7 mouse cellular contexts compared by ENCODE assay signal in genomic region chr4:57318525-57319212, GRCm38 (mm10). TPM values are rescaled to one million over a fixed set of nuclear protein-coding genes. Genes with fewer than 3 reads are reported as not detected.
DNase-seq lines count a peak whose midpoint lies in the region; ATAC-seq lines count a peak whose summit lies in the region.

No protein-coding gene starts in this region.

- no peak overlapping the region for H3K4me2 ChIP-seq in liver, embryonic 12.5 days
- H3K4me2 ChIP-seq in embryonic facial prominence, embryonic 14.5 days (ENCODE audit: low read depth, low read length) = no peak overlapping the region
- no peak overlapping the region for H3K4me2 ChIP-seq in liver, embryonic 11.5 days

- DNase-seq in liver = peak; percentile 26
- DNase-seq in embryonic facial prominence, embryonic 14.5 days (ENCODE audit: low spot score) = peak; percentile 74
- peak; percentile 78 for DNase-seq in kidney, adult 11 months
- DNase-seq in liver, embryonic 11.5 days (ENCODE audit: low spot score) = no peak
- DNase-seq in spleen, postnatal 10 days (ENCODE audit: low spot score in 2 of 2) = no peak
- no peak for DNase-seq in spleen, postnatal 36 days (ENCODE audit: low spot score in 2 of 2)

- H3K9ac ChIP-seq in liver, embryonic 12.5 days = no peak overlapping the region
- no peak overlapping the region for H3K9ac ChIP-seq in embryonic facial prominence, embryonic 14.5 days (ENCODE audit: low read depth, low read length)
- no peak overlapping the region for H3K9ac ChIP-seq in liver, embryonic 11.5 days (ENCODE audit: low read depth, low read length)

- 0 out of 2 replicates have a peak, but pooled peaks cover 5% of the 10 kb centered on the region for H3K27me3 ChIP-seq in liver, embryonic 12.5 days (replicated peaks)
- no peaks in the 10 kb centered on the region for H3K27me3 ChIP-seq in embryonic facial prominence, embryonic 14.5 days (replicated peaks; ENCODE audit: control insufficient read depth, insufficient read depth, low read length)
- H3K27me3 ChIP-seq in liver, embryonic 11.5 days (replicated peaks; ENCODE audit: control insufficient read depth, insufficient read depth, low read length) = peaks cover 2% of the 10 kb centered on the region; the same call in 1 of the 2 replicates

- H3K36me3 ChIP-seq in liver, embryonic 12.5 days = no peaks in the 10 kb centered on the region
- no peaks in the 10 kb centered on the region for H3K36me3 ChIP-seq in embryonic facial prominence, embryonic 14.5 days (ENCODE audit: control insufficient read depth, insufficient read depth, low read length)
- H3K36me3 ChIP-seq in liver, embryonic 11.5 days (ENCODE audit: control insufficient read depth, insufficient read depth, low read length) = no peaks in the 10 kb centered on the region

- no peak overlapping the region for H3K4me3 ChIP-seq in liver, embryonic 12.5 days
- H3K4me3 ChIP-seq in embryonic facial prominence, embryonic 14.5 days (ENCODE audit: low read depth, low read length) = no peak overlapping the region
- no peak overlapping the region for H3K4me3 ChIP-seq in liver, embryonic 11.5 days (ENCODE audit: low read depth, low read length)

- H3K4me1 ChIP-seq in liver, embryonic 12.5 days = no peaks in the 10 kb centered on the region
- H3K4me1 ChIP-seq in embryonic facial prominence, embryonic 14.5 days (ENCODE audit: control insufficient read depth, insufficient read depth, low read length) = 0 out of 2 replicates have a peak, but pooled peaks cover 7% of the 10 kb centered on the region
- no peaks in the 10 kb centered on the region for H3K4me1 ChIP-seq in liver, embryonic 11.5 days (replicated peaks; ENCODE audit: control insufficient read depth, insufficient read depth, low read length)

- no peak overlapping the region for H3K27ac ChIP-seq in liver, embryonic 12.5 days
- no peak overlapping the region for H3K27ac ChIP-seq in embryonic facial prominence, embryonic 14.5 days (replicated peaks; ENCODE audit: low read depth, low read length)
- peak overlapping the region; percentile 60; the same call in 1 of the 2 replicates for H3K27ac ChIP-seq in liver, embryonic 11.5 days (ENCODE audit: low read depth, low read length)

- H3K9me3 ChIP-seq in liver, embryonic 12.5 days (replicated peaks) = no peaks in the 10 kb centered on the region
- H3K9me3 ChIP-seq in embryonic facial prominence, embryonic 14.5 days (ENCODE audit: control insufficient read depth, low read length) = no peaks in the 10 kb centered on the region
- no peaks in the 10 kb centered on the region for H3K9me3 ChIP-seq in liver, embryonic 11.5 days (ENCODE audit: control insufficient read depth, low read length)

- WGBS in liver, embryonic 12.5 days (ENCODE audit: insufficient replicate concordance) = 48% methylated on average over 10 of the region's 10 CpGs
- WGBS in embryonic facial prominence, embryonic 14.5 days = 25% methylated on average over 10 of the region's 10 CpGs
- whole genome bisulfite sequencing in liver, embryonic 11.5 days = 51% methylated on average over 10 of the region's 10 CpGs

- no peak for ATAC-seq in liver, embryonic 12.5 days
- 0 out of 2 replicates have a peak, but pooled peaks have one; percentile 44 for ATAC-seq in embryonic facial prominence, embryonic 14.5 days (ENCODE audit: low read depth)
- no peak for ATAC-seq in liver, embryonic 11.5 days (replicated peaks; ENCODE audit: low FRiP score)

RNA-seq across cellular contexts. Expression of gene Ptpn3, which starts 17.0 kb away (rescaled TPM):
- 0.32 and 0.37 TPM in 2 replicates for polyA plus RNA-seq in liver, embryonic 12.5 days (2016; fragmentation: Nextera tagmentation; extraction: Ambion mirVana)
- 3.8 and 4.7 TPM in 2 replicates for polyA plus RNA-seq in embryonic facial prominence, embryonic 14.5 days (2014; fragmentation: Nextera tagmentation; extraction: Ambion mirVana)
- 0.68 and 0.89 TPM in 2 replicates for polyA plus RNA-seq in liver, embryonic 11.5 days (2014; fragmentation: Nextera tagmentation; extraction: Ambion mirVana)

Comparison
In these comparisons a context has a peak if more than half of its experiments do, and no peak if none do; other contexts are left out.
1. DNase-seq: peak in liver (single experiment), embryonic facial prominence, embryonic 14.5 days (single experiment) and kidney, adult 11 months (single experiment); none in liver, embryonic 11.5 days (single experiment), spleen, postnatal 10 days (0 of 2) and spleen, postnatal 36 days (0 of 2).